Mouse (Mus musculus) C2C12 (cell line): ENCODE results near the gene Ntn1. TPM values are rescaled to one million over a fixed set of nuclear protein-coding genes. Genes with fewer than 3 reads are reported as not detected.

Source experiments
- H3K27me3 ChIP-seq: one replicate; pipeline ENCODE4 v1.6.1; 2011; ENCODE audit not compliant: control insufficient read depth, insufficient read depth, insufficient read length
- H3K36me3 ChIP-seq: one replicate; pipeline ENCODE4 v1.6.1; 2011; ENCODE audit not compliant: control insufficient read depth, insufficient read depth
- H3K4me3 ChIP-seq: one replicate; pipeline ENCODE4 v1.5.1; 2011; ENCODE audit warnings: mild to moderate bottlenecking, control low read depth; ENCODE audit not compliant: poor library complexity, insufficient read depth, severe bottlenecking
- H3K79me2 ChIP-seq: one replicate; pipeline ENCODE4 v1.6.1; 2011; ENCODE audit not compliant: control insufficient read depth, insufficient read depth
- H3K79me3 ChIP-seq: one replicate; pipeline ENCODE4 v1.6.1; 2011; ENCODE audit warnings: low read depth, control low read depth
- H3ac ChIP-seq: one replicate; pipeline ENCODE3; 2011; ENCODE audit warnings: low read depth; ENCODE audit not compliant: control insufficient read depth, insufficient read length
- CEBPB ChIP-seq: IDR thresholded peaks from one replicate; pipeline ENCODE4 v1.6.1; 2011; ENCODE audit warnings: low read depth, mild to moderate bottlenecking, control low read depth, moderate library complexity
- CTCF ChIP-seq: IDR thresholded peaks from one replicate; pipeline ENCODE4 v1.5.1; 2011; ENCODE audit not compliant: control insufficient read depth, insufficient read depth, insufficient read length
- FOSL1 ChIP-seq: IDR thresholded peaks from one replicate; pipeline ENCODE4 v1.8.0; 2011; ENCODE audit warnings: mild to moderate bottlenecking, low read length; ENCODE audit not compliant: poor library complexity, insufficient read depth, severe bottlenecking
- MAX ChIP-seq: IDR thresholded peaks from one replicate; pipeline ENCODE4 v1.6.1; 2011; ENCODE audit warnings: mild to moderate bottlenecking, control low read depth
- MYOD1 ChIP-seq: IDR thresholded peaks from one replicate; pipeline ENCODE4 v1.6.1; 2011; ENCODE audit warnings: low read depth; ENCODE audit not compliant: control insufficient read depth, insufficient read length
- MYOG ChIP-seq: IDR thresholded peaks from one replicate; pipeline ENCODE4 v1.6.1; 2011; ENCODE audit not compliant: control insufficient read depth, insufficient read length; ENCODE audit errors: extremely low read depth
- USF1 ChIP-seq: IDR thresholded peaks from one replicate; pipeline ENCODE4 v1.6.1; 2011; ENCODE audit warnings: low read depth, mild to moderate bottlenecking, control low read depth, moderate library complexity
- polyA plus RNA-seq: library from polyadenylated mRNA; unstranded; fragments of >200 nt; fragmentation: generic; extraction: Trizol; gene quantifications from one replicate; pipeline ENCODE4 v1.2.1, GENCODE M21; 2012; ENCODE audit warnings: missing spikeins

Ntn1 gene
- polyA plus RNA-seq, 1 experiment = 19.4 TPM

DNA sequence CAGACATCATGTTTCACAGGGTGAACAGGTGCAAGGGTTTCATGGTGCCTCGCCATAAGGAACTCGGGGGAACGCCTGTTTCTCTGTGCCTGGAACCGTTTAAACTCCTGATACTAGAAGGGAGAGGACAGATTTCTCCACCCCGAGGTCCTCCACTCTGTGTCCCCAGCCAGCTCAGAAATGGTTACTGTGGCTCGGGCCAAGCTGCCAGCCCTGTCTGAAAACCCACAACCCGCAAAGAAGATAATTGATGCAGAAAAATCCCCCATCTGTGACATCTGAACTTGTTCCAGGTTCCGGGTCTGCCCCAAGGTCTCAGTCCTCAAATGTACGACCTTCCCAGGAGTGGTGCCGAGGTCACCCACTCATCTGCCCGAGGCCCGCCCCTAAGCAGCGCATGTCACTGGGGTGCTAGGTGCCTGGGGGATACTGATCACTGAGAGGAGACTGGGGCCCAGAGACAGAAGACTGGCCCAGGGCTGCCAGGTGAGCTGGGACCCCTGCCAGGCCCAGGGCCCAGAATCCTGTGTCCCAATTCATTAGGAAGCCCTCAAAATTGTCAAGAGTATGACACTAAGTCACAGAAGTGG lies 68.9 kb downstream of the Ntn1 start:
- no peak for TF ChIP-seq MYOG
- TF ChIP-seq MYOD1 = no peak
- no peak for TF ChIP-seq USF1
- no peak for TF ChIP-seq CTCF
- no peak for TF ChIP-seq CEBPB
- TF ChIP-seq FOSL1 = no peak
- TF ChIP-seq MAX = no peak
- peaks cover 9% of the 10 kb centered on the region for H3K79me2 ChIP-seq
- H3K36me3 ChIP-seq = no peaks in the 10 kb centered on the region
- no peak overlapping the region for H3ac ChIP-seq
- no peak overlapping the region for H3K4me3 ChIP-seq
- H3K79me3 ChIP-seq = peaks cover 2% of the 10 kb centered on the region
- no peaks in the 10 kb centered on the region for H3K27me3 ChIP-seq

DNA sequence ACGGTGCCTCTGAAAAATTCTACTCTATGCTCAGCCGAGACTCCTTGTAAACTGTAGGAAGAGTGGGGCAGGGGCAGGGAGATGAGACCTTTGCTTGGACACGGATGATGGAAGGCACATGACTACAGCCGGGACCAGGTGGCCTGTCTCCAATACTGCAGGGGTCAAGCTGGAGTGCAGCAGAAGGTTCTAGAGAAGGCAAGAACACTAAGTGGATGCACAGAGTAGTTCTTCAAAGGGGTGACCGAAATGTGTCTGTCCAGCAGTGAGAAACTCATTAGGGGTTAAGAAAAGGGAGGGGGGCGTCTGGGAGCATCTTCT lies 69.5 kb downstream of the Ntn1 start:
- peaks cover 4% of the 10 kb centered on the region for H3K79me2 ChIP-seq
- H3ac ChIP-seq = no peak overlapping the region
- TF ChIP-seq USF1 (no peak), CTCF (no peak), MAX (no peak), FOSL1 (no peak), MYOD1 (no peak), CEBPB (no peak), MYOG (no peak)
- no peaks in the 10 kb centered on the region for H3K36me3 ChIP-seq
- H3K27me3 ChIP-seq = no peaks in the 10 kb centered on the region
- peaks cover 2% of the 10 kb centered on the region for H3K79me3 ChIP-seq
- no peak overlapping the region for H3K4me3 ChIP-seq

DNA sequence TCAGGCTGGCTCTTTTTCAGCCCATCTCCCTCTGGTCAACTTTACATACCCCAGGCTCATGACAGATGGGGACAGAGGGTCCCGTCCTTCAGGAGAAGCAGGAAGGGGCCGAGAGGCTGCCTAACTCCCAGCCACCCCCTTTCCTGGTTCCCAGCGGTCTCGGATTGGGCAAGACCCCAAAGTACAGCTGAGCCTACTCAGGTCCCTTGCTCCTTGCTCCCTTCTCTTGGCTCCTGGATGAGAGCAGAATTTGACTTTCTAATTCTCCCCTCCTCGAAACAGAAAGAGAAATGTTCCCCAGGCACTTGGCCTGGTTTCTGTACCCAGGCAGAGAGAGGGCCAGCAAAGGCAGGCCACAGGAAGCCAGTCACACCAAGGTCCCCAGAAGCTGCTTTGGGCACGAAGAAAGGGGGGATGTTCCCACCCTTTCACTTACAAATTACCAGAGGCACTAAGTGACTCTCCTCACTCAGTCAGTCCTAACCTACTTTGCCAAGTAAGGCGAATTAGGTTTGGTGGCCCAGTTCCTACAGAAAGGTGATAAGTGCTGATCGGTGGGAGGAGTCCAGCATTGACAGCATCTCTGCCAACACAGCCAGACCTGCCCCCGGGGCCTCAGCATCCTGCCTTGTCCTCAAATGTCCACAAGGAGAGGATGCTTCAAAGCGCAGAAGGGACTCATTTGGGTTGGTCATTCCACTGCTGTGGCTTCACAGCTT lies 70.1 kb downstream of the Ntn1 start:
- TF ChIP-seq CEBPB (no peak), CTCF (no peak), USF1 (no peak), MYOD1 (no peak), MAX (no peak), FOSL1 (no peak), MYOG (no peak)
- Histone ChIP-seq H3K27me3 (no peaks in the 10 kb centered on the region), H3ac (no peak overlapping the region), H3K79me2 (peaks cover 4% of the 10 kb centered on the region), H3K4me3 (no peak overlapping the region), H3K36me3 (no peaks in the 10 kb centered on the region), H3K79me3 (peaks cover 2% of the 10 kb centered on the region)

DNA sequence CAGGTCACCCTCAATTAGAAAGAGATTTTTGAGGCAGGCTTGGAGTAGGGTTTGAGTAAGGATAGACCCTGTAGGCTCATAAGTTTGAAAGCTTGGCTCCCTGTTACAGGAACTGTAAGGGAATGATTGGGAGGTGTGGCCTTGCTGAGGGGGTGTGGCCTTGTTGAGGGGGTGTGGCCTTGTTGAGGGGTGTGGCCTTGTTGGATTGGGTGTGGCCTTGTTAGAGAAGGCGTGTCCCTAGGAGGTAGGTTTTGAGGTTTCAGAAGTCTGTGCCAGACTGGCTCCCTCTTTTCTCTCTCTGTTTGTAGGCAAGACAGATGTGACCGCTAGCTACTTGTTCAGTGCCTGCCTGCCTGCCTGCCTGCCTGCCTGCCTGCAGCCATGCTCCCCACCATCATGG lies 75.8 kb downstream of the Ntn1 start:
- H3ac ChIP-seq = no peak overlapping the region
- no peak for TF ChIP-seq FOSL1
- TF ChIP-seq CEBPB = no peak
- no peak for TF ChIP-seq MAX
- TF ChIP-seq MYOD1 = no peak
- TF ChIP-seq USF1 = no peak
- no peak for TF ChIP-seq MYOG
- TF ChIP-seq CTCF = no peak
- no peak overlapping the region for H3K4me3 ChIP-seq
- H3K79me2 ChIP-seq = peaks cover 12% of the 10 kb centered on the region
- peaks cover 10% of the 10 kb centered on the region for H3K79me3 ChIP-seq
- peaks cover 8% of the 10 kb centered on the region for H3K36me3 ChIP-seq
- no peaks in the 10 kb centered on the region for H3K27me3 ChIP-seq

DNA sequence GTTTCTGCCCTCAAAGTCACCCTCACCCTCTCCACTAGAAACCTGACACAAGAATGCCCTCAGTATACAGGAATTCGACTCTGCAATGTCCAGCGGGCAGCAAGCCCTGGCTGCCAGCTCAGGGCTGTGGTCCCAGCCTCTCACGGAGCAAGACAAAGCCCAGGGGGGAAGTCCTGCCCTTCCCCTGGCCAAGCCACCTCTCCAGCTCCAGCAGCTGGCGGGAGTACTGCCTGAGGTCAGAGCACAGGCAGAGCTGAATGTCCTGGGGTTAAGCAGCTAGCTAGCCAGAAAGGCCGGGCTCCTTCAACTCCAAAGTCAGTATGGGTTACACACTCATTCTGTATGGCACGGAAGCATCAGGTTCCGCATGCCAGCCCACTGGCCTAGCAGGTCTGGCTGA lies 79.2 kb downstream of the Ntn1 start:
- TF ChIP-seq USF1 = no peak
- no peak for TF ChIP-seq MYOD1
- no peak for TF ChIP-seq MYOG
- TF ChIP-seq CTCF = no peak
- TF ChIP-seq FOSL1 = no peak
- no peak for TF ChIP-seq MAX
- TF ChIP-seq CEBPB = no peak

More for the DNA sequence above, 79.2 kb downstream of the Ntn1 start:
- Histone ChIP-seq H3K79me2 (peaks cover 16% of the 10 kb centered on the region), H3K4me3 (no peak overlapping the region), H3ac (no peak overlapping the region), H3K27me3 (no peaks in the 10 kb centered on the region), H3K36me3 (peaks cover 12% of the 10 kb centered on the region), H3K79me3 (peaks cover 12% of the 10 kb centered on the region)
